In the genomic region with DNA sequence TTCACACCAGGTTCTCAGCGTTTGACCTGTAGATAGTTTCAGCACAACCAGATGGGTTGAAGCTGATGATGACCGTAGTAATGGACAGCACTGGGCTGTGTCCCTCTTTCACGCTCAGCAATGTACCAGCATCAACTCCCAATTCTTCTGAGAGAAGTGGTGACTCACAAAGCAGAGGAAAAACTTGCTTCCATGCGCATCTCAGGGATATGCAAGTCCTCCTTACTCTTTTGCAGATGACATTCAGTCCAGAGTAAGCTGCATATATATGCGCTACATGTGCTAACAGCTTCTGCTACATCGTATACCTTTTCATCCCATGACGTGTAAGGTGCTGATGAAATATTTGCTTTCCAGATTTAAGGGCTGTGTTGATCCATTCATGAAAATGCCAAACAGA, we compare ENCODE assay signal across 21 mouse cellular contexts.
DNase-seq lines count a peak whose midpoint lies in the region; ATAC-seq and TF ChIP-seq lines count a peak whose summit lies in the region.
"Had no signal": no experiment of that assay in that cellular context is flagged by ENCODE, and none has a peak within 500 bp of the region (broad histone marks: within the 10 kb centered on the region; RNA-seq: fewer than 3 reads in every experiment).

No protein-coding gene starts in this region.

- no peaks in the 10 kb centered on the region; the same call in 1 of the 2 replicates for H3K4me1 ChIP-seq in lung, embryonic 14.5 days (ENCODE audit: insufficient read depth)
- H3K4me1 ChIP-seq in testis, adult 2 months (ENCODE audit: control insufficient read depth, insufficient read depth, low read length), result no peaks in the 10 kb centered on the region
- H3K4me1 ChIP-seq: liver, embryonic 15.5 days had no signal

- DNase-seq in frontal cortex, postnatal 10 days (ENCODE audit: low spot score in 2 of 2), result no peak
- DNase-seq in lung, embryonic 14.5 days, result no peak
- DNase-seq in lung, postnatal 14 days, result no peak
- DNase-seq in testis, postnatal 14 days (ENCODE audit: low spot score), result no peak
- DNase-seq in kidney, postnatal 14 days, result no peak
- DNase-seq: adrenal gland, adult 8-10 months; cerebellum, adult 8-10 months; cerebellum, postnatal 36 days; gastrocnemius, postnatal 25 days; kidney, adult 9 months; kidney, postnatal 10 days had no signal

- no peaks in the 10 kb centered on the region for H3K36me3 ChIP-seq in lung, embryonic 14.5 days (ENCODE audit: insufficient read depth)
- H3K36me3 ChIP-seq in testis, adult 2 months (ENCODE audit: control insufficient read depth, insufficient read depth, low read length), result no peaks in the 10 kb centered on the region
- H3K36me3 ChIP-seq: limb, embryonic 13.5 days; liver, embryonic 15.5 days had no signal

- WGBS in lung, embryonic 14.5 days, result 49% methylated on average over 7 of the region's 7 CpGs

- H3K27me3 ChIP-seq in lung, embryonic 14.5 days (ENCODE audit: insufficient read depth, low read length), result no peaks in the 10 kb centered on the region
- H3K27me3 ChIP-seq in testis, adult 2 months (ENCODE audit: control insufficient read depth, insufficient read depth, low read length), result no peaks in the 10 kb centered on the region
- H3K27me3 ChIP-seq: CH12.LX; forebrain, embryonic 13.5 days; limb, embryonic 13.5 days; liver, embryonic 15.5 days had no signal

- TF ChIP-seq POLR2A in testis, adult 2 months (IDR thresholded peaks at IDR 0.05; ENCODE audit: control insufficient read depth, low read depth, low read length), result no peak

- H3K4me2 ChIP-seq in lung, embryonic 14.5 days, result peak overlapping the region; percentile 52; the same call in 1 of the 2 replicates
- H3K4me2 ChIP-seq: forebrain, embryonic 13.5 days; hindbrain, embryonic 14.5 days; limb, embryonic 13.5 days; liver, embryonic 15.5 days; midbrain, embryonic 11.5 days had no signal

- H3K9me3 ChIP-seq in lung, embryonic 14.5 days (ENCODE audit: low read depth, low read length), result no peaks in the 10 kb centered on the region
- H3K9me3 ChIP-seq: forebrain, embryonic 13.5 days; limb, embryonic 13.5 days; liver, embryonic 15.5 days had no signal

- no peak overlapping the region for H3K9ac ChIP-seq in lung, embryonic 14.5 days
- H3K9ac ChIP-seq: forebrain, embryonic 13.5 days; hindbrain, embryonic 14.5 days; limb, embryonic 13.5 days; liver, embryonic 15.5 days had no signal

- no peak for TF ChIP-seq CTCF in lung, embryonic 14.5 days (IDR thresholded peaks at IDR 0.05; ENCODE audit: low read depth)
- TF ChIP-seq CTCF in testis, adult 2 months (IDR thresholded peaks at IDR 0.05; ENCODE audit: control insufficient read depth, insufficient read depth, insufficient replicate concordance, low read depth, low read length), result no peak

- no peak overlapping the region for H3K27ac ChIP-seq in lung, embryonic 14.5 days (ENCODE audit: low read depth)
- H3K27ac ChIP-seq in testis, adult 2 months (ENCODE audit: control insufficient read depth, insufficient read depth, low read depth, low read length), result no peak overlapping the region
- H3K27ac ChIP-seq: forebrain, embryonic 13.5 days; hindbrain, embryonic 14.5 days; limb, embryonic 13.5 days; liver, embryonic 15.5 days had no signal

- peak; percentile 16; the same call in 1 of the 2 replicates for ATAC-seq in frontal cortex, adult (ENCODE audit: low TSS enrichment)
- no peak; the same call in 1 of the 2 replicates for ATAC-seq in lung, embryonic 14.5 days (ENCODE audit: insufficient read depth)
- ATAC-seq: intestine, postnatal 0 days; midbrain, embryonic 16.5 days had no signal

- H3K4me3 ChIP-seq in lung, embryonic 14.5 days (ENCODE audit: low read depth, low read length), result no peak overlapping the region
- peak overlapping the region; percentile 19; the same call in 1 of the 2 replicates for H3K4me3 ChIP-seq in testis, adult 2 months (ENCODE audit: control insufficient read depth, low read depth, low read length)
- H3K4me3 ChIP-seq: forebrain, embryonic 13.5 days; limb, embryonic 13.5 days; liver, embryonic 15.5 days had no signal
